ENCODE assay signal across 8 mouse cellular contexts in genomic region chr1:39700599-39701273, GRCm38 (mm10). TPM values are rescaled to one million over a fixed set of nuclear protein-coding genes. Genes with fewer than 3 reads are reported as not detected.
DNase-seq lines count a peak whose midpoint lies in the region; ATAC-seq and TF ChIP-seq lines count a peak whose summit lies in the region.

No protein-coding gene starts in this region.

- H3K4me2 ChIP-seq in hindbrain, postnatal 0 days (ENCODE audit: low read depth, low read length), result no peak overlapping the region
- peak overlapping the region; percentile 34; the same call in 1 of the 2 replicates for H3K4me2 ChIP-seq in forebrain, embryonic 11.5 days (ENCODE audit: low read depth, low read length, severe bottlenecking)
- peak overlapping the region; percentile 16; the same call in 1 of the 2 replicates for H3K4me2 ChIP-seq in limb, embryonic 14.5 days (replicated peaks; ENCODE audit: low read depth, low read length, severe bottlenecking)

- peak overlapping the region; percentile 28 for H3K4me3 ChIP-seq in hindbrain, embryonic 10.5 days
- H3K4me3 ChIP-seq in hindbrain, postnatal 0 days (ENCODE audit: low read length), result no peak overlapping the region
- no peak overlapping the region for H3K4me3 ChIP-seq in forebrain, embryonic 11.5 days (ENCODE audit: low read depth, low read length)
- H3K4me3 ChIP-seq in limb, embryonic 14.5 days (replicated peaks; ENCODE audit: low read length), result no peak overlapping the region

- no peak for TF ChIP-seq CTCF in hindbrain, postnatal 0 days (IDR thresholded peaks at IDR 0.05; ENCODE audit: low read depth)
- no peak for TF ChIP-seq CTCF in brain, embryonic 14.5 days (IDR thresholded peaks at IDR 0.05; ENCODE audit: borderline replicate concordance, extremely low read depth, insufficient read depth, insufficient read length)

- TF ChIP-seq POLR2A in brain, embryonic 14.5 days (IDR thresholded peaks at IDR 0.05; ENCODE audit: borderline replicate concordance, extremely low read depth, insufficient read depth, insufficient read length, poor library complexity, severe bottlenecking), result no peak
- TF ChIP-seq POLR2A in limb, embryonic 14.5 days (IDR thresholded peaks at IDR 0.05; ENCODE audit: borderline replicate concordance, extremely low read depth, insufficient read depth, insufficient read length), result no peak

- H3K27ac ChIP-seq in hindbrain, embryonic 10.5 days, result peak overlapping the region; percentile 86
- no peak overlapping the region for H3K27ac ChIP-seq in hindbrain, postnatal 0 days
- H3K27ac ChIP-seq in forebrain, embryonic 11.5 days (ENCODE audit: low read depth, low read length), result peak overlapping the region; percentile 53; the same call in 1 of the 2 replicates
- peak overlapping the region; percentile 44 for H3K27ac ChIP-seq in limb, embryonic 14.5 days (replicated peaks; ENCODE audit: low read depth, low read length)

- peak; percentile 27 for DNase-seq in hindbrain, embryonic 10.5 days (ENCODE audit: low spot score)
- DNase-seq in hindbrain, postnatal 0 days (ENCODE audit: low spot score), result no peak
- DNase-seq in brain, embryonic 14.5 days (ENCODE audit: low read depth), result peak; percentile 73
- no peak for DNase-seq in forebrain, embryonic 11.5 days (ENCODE audit: low spot score)
- DNase-seq in limb, embryonic 14.5 days (ENCODE audit: low spot score), result peak; percentile 46
- no peak for DNase-seq in right cerebral cortex, postnatal 14 days
- DNase-seq in layer of hippocampus, postnatal 36 days, result no peak
- no peak for DNase-seq in kidney, adult 11 months

- no peaks in the 10 kb centered on the region for H3K36me3 ChIP-seq in hindbrain, embryonic 10.5 days
- H3K36me3 ChIP-seq in hindbrain, postnatal 0 days (ENCODE audit: insufficient read depth, low read length), result no peaks in the 10 kb centered on the region
- H3K36me3 ChIP-seq in forebrain, embryonic 11.5 days (ENCODE audit: control insufficient read depth, insufficient read depth, low read length), result no peaks in the 10 kb centered on the region
- H3K36me3 ChIP-seq in limb, embryonic 14.5 days (ENCODE audit: control insufficient read depth, insufficient read depth, low read length), result no peaks in the 10 kb centered on the region

- no peaks in the 10 kb centered on the region for H3K9me3 ChIP-seq in hindbrain, embryonic 10.5 days
- no peaks in the 10 kb centered on the region for H3K9me3 ChIP-seq in hindbrain, postnatal 0 days (ENCODE audit: low read length)
- no peaks in the 10 kb centered on the region for H3K9me3 ChIP-seq in forebrain, embryonic 11.5 days (ENCODE audit: control insufficient read depth, low read length)
- H3K9me3 ChIP-seq in limb, embryonic 14.5 days (ENCODE audit: control insufficient read depth, low read length), result no peaks in the 10 kb centered on the region

- H3K27me3 ChIP-seq in hindbrain, embryonic 10.5 days (ENCODE audit: insufficient read depth, poor library complexity, severe bottlenecking), result no peaks in the 10 kb centered on the region
- H3K27me3 ChIP-seq in hindbrain, postnatal 0 days (ENCODE audit: insufficient read depth, low read length), result no peaks in the 10 kb centered on the region
- H3K27me3 ChIP-seq in forebrain, embryonic 11.5 days (ENCODE audit: control insufficient read depth, insufficient read depth, low read length), result no peaks in the 10 kb centered on the region
- no peaks in the 10 kb centered on the region for H3K27me3 ChIP-seq in limb, embryonic 14.5 days (ENCODE audit: control insufficient read depth, insufficient read depth, low read length)

- 10% methylated on average over 7 of the region's 7 CpGs for WGBS in hindbrain, embryonic 10.5 days
- 34% methylated on average over 7 of the region's 7 CpGs for WGBS in hindbrain, postnatal 0 days
- WGBS in forebrain, embryonic 11.5 days, result 7% methylated on average over 7 of the region's 7 CpGs
- WGBS in limb, embryonic 14.5 days, result 6% methylated on average over 7 of the region's 7 CpGs

- ATAC-seq in hindbrain, postnatal 0 days, result no peak
- peak; percentile 37 for ATAC-seq in forebrain, embryonic 11.5 days (replicated peaks; ENCODE audit: low FRiP score)
- peak; percentile 42; the same call in 1 of the 2 replicates for ATAC-seq in limb, embryonic 14.5 days (ENCODE audit: low FRiP score, low read depth)

- peaks cover 46% of the 10 kb centered on the region for H3K4me1 ChIP-seq in hindbrain, embryonic 10.5 days (replicated peaks)
- H3K4me1 ChIP-seq in hindbrain, postnatal 0 days (ENCODE audit: insufficient read depth, low read length), result peaks cover 6% of the 10 kb centered on the region; the same call in 1 of the 2 replicates
- H3K4me1 ChIP-seq in forebrain, embryonic 11.5 days (replicated peaks; ENCODE audit: control insufficient read depth, insufficient read depth, low read length), result peaks cover 25% of the 10 kb centered on the region
- peaks cover 47% of the 10 kb centered on the region for H3K4me1 ChIP-seq in limb, embryonic 14.5 days (ENCODE audit: control insufficient read depth, insufficient read depth, low read length)

- no peak overlapping the region for H3K9ac ChIP-seq in hindbrain, postnatal 0 days (replicated peaks; ENCODE audit: low read length)
- H3K9ac ChIP-seq in forebrain, embryonic 11.5 days (ENCODE audit: low read length), result peak overlapping the region; percentile 35; the same call in 1 of the 2 replicates
- no peak overlapping the region for H3K9ac ChIP-seq in limb, embryonic 14.5 days (ENCODE audit: low read depth, low read length, severe bottlenecking)

RNA-seq across cellular contexts. Expression of gene Rfx8, which starts 20.1 kb away (rescaled TPM):
- 0.12 and 0.22 TPM in 2 replicates for polyA plus RNA-seq in hindbrain, embryonic 10.5 days (2016; fragmentation: Nextera tagmentation; extraction: Ambion mirVana)
- 0.10 and 0.97 TPM in 2 replicates for total RNA-seq in hindbrain, postnatal 0 days (2014; rRNA removed)
- polyA plus RNA-seq in hindbrain, postnatal 0 days (2015; fragmentation: Nextera tagmentation; extraction: Ambion mirVana), result 0.39 and 0.68 TPM in 2 replicates
- 0.22 and 0.25 TPM in 2 replicates for polyA plus RNA-seq in brain, embryonic 14.5 days (2012; rRNA removed)
- 0.17 and 0.45 TPM in 2 replicates for polyA plus RNA-seq in forebrain, embryonic 11.5 days (2014; fragmentation: Nextera tagmentation; extraction: Ambion mirVana)
- polyA plus RNA-seq in limb, embryonic 14.5 days (2012; rRNA removed), result 1.00 and 1.2 TPM in 2 replicates
- 0.59 and 0.98 TPM in 2 replicates for polyA plus RNA-seq in limb, embryonic 14.5 days (2014; fragmentation: Nextera tagmentation; extraction: Ambion mirVana)
- total RNA-seq in layer of hippocampus, postnatal 36 days (2021), result under 1 TPM in 1 of 2 experiments, not detected in 1; 0.32 TPM

RNA-seq across cellular contexts. Expression of gene Creg2, which starts 49.5 kb away (rescaled TPM):
- polyA plus RNA-seq in hindbrain, embryonic 10.5 days (2016; fragmentation: Nextera tagmentation; extraction: Ambion mirVana), result 0.35 and 0.78 TPM in 2 replicates
- 17.6 and 20.2 TPM in 2 replicates for total RNA-seq in hindbrain, postnatal 0 days (2014; rRNA removed)
- 14.1 and 15.7 TPM in 2 replicates for polyA plus RNA-seq in hindbrain, postnatal 0 days (2015; fragmentation: Nextera tagmentation; extraction: Ambion mirVana)
- polyA plus RNA-seq in brain, embryonic 14.5 days (2012; rRNA removed), result 1.4 and 4.7 TPM in 2 replicates
- 0.09 and 0.12 TPM in 2 replicates for polyA plus RNA-seq in forebrain, embryonic 11.5 days (2014; fragmentation: Nextera tagmentation; extraction: Ambion mirVana)
- 0.12 and 0.14 TPM in 2 replicates for polyA plus RNA-seq in limb, embryonic 14.5 days (2012; rRNA removed)
- 0.08 and 0.15 TPM in 2 replicates for polyA plus RNA-seq in limb, embryonic 14.5 days (2014; fragmentation: Nextera tagmentation; extraction: Ambion mirVana)
- 100 to 1,000 TPM in 1 of 2 experiments, 10 to 100 TPM in 1; 96.3 to 105 TPM for total RNA-seq in layer of hippocampus, postnatal 36 days (2021)

Comparison
In these comparisons a context has a peak if more than half of its experiments do, and no peak if none do; other contexts are left out.
1. DNase-seq: peak in hindbrain, embryonic 10.5 days (single experiment), brain, embryonic 14.5 days (single experiment) and limb, embryonic 14.5 days (single experiment); none in hindbrain, postnatal 0 days (single experiment), forebrain, embryonic 11.5 days (single experiment), right cerebral cortex, postnatal 14 days (single experiment), layer of hippocampus, postnatal 36 days (0 of 2) and kidney, adult 11 months (single experiment).